Mouse (Mus musculus) layer of hippocampus, adult 2 months (tissue): ENCODE measurements around the gene Zeb2. TPM values are rescaled to one million over a fixed set of nuclear protein-coding genes. Genes with fewer than 3 reads are reported as not detected.

Source experiments
- DNase-seq, 2 experiments: peaks; one replicate each; pipeline ENCODE4 v3.0.0; 2022; ENCODE audit warnings: low spot score in 2 of 2
- H3K27ac ChIP-seq: fragments of 200-600 bp; 2 replicates; pipeline ENCODE4 v1.8.1; 2022
- H3K4me3 ChIP-seq: fragments of 200-600 bp; 2 replicates; pipeline ENCODE4 v1.8.1; 2022; ENCODE audit warnings: mild to moderate bottlenecking
- CTCF ChIP-seq: fragments of 200-600 bp; conservative IDR thresholded peaks from 2 replicates; pipeline ENCODE4 v1.8.1; 2022; ENCODE audit warnings: antibody characterized with exemption, mild to moderate bottlenecking, moderate library complexity
- total RNA-seq, 2 experiments: library from RNA; stranded (reverse); gene quantifications; 2 replicates each; pipeline ENCODE4 v1.2.3; 2021

Zeb2 gene
- total RNA-seq, 2 experiments from 2014 or later: 430 to 443 TPM

DNA sequence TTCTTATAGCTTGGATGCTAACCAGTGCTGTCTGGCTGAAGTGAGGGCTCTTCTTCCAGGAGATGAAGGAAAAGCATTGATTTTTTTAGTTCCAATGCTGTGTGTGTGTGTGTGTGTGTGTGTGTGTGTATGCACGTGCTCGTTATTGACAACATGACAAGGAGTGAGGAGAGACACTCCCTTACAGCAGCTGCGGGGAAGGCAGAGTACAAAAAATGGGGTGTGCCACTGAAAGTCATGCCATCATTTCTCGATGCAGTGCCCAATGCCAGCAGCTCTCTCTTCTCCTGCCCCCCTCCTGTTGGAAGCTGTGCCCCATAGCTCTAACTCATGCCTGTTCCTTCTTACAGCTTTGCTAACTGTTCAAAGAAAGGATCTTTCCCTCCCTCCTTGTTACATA is 56.4 kb downstream of the Zeb2 start:
- no peak for TF ChIP-seq CTCF
- DNase-seq: no peak
- no peak overlapping the region for H3K4me3 ChIP-seq
- H3K27ac ChIP-seq: peak overlapping the region; percentile 86

DNA sequence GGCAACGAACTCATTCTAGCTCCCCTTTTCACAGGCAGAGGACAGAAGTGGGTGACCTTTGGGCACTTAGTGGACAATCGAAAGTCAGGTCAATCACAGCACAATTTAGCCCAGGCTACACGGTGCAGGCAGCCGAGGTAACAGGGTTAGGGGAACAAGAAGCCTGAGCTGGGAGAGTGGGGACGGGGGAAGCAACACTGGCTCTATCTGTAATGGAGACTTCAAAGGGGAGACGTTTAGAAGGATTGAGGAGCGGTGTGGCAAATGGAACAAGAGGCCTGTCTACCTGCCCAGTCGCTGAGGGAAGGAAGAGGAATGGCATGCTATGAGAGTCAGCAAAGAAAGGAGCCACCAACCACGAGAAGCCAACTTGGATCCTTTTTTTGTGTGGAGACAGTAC is 57.0 kb downstream of the Zeb2 start:
- Histone ChIP-seq H3K27ac (peak overlapping the region; percentile 86), H3K4me3 (no peak overlapping the region)
- no peak for DNase-seq
- TF ChIP-seq CTCF: no peak

DNA sequence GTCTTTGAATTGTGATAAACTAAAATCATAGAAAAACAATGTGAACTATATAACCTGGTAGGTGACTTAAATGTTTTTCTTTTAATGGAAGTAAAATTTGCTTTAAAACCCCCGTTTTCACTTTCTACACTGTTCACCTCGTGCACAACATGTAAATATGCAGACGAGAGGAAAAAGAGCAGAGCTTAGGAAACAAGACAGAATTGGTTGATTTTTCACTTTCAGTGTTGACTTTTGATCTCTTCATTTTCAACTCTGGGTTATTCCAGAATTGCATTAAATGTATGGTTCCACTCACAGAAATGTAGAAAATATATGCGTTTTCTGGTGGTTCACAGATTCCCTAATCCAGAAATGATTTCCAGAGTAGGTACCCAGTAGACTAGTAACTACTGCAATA is 57.6 kb downstream of the Zeb2 start:
- no peak for TF ChIP-seq CTCF
- H3K4me3 ChIP-seq: no peak overlapping the region
- H3K27ac ChIP-seq: peak overlapping the region; percentile 86
- DNase-seq: no peak

DNA sequence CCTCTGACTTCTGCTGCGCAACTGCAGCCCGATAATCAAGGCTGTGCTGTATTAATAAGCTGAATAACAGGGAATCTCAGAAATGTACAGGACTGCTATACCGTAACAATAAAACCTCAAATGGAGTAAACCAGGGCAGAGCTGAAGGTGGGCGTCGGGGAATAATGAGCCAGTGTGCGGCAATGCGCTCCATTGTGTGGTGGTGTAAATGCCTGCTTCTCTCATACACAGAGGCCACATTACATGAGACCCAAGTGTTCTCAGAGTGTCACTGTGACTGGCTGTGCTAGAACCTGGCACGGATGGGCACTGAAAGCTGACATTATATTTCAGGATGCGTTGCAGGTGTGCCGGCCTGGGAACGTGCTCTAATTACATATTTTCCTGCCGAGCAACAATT is 58.2 kb downstream of the Zeb2 start:
- Histone ChIP-seq H3K4me3 (no peak overlapping the region; the same call in 1 of the 2 replicates), H3K27ac (peak overlapping the region; percentile 86)
- no peak for TF ChIP-seq CTCF
- no peak for DNase-seq

DNA sequence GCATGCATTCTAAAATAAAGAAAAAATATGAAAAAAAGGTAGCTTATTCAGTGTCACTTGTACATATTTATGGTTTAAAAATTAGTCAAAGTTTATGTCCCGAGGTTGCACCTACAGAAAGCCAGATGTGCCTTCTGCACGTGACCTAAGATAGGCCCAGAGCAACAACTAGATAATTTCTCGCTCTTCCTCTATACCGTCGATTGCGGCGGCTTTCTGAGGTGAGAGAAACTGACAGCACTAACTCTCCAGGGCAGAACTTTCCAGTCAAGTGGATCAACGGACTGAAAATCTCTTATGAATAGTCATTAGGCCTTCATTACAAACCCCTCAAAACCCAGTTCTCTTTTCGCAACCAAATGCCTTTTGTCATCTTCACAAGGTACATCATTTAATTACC is 59.0 kb downstream of the Zeb2 start:
- Histone ChIP-seq H3K27ac (peak overlapping the region; percentile 86), H3K4me3 (no peak overlapping the region)
- TF ChIP-seq CTCF: no peak
- DNase-seq: no peak

DNA sequence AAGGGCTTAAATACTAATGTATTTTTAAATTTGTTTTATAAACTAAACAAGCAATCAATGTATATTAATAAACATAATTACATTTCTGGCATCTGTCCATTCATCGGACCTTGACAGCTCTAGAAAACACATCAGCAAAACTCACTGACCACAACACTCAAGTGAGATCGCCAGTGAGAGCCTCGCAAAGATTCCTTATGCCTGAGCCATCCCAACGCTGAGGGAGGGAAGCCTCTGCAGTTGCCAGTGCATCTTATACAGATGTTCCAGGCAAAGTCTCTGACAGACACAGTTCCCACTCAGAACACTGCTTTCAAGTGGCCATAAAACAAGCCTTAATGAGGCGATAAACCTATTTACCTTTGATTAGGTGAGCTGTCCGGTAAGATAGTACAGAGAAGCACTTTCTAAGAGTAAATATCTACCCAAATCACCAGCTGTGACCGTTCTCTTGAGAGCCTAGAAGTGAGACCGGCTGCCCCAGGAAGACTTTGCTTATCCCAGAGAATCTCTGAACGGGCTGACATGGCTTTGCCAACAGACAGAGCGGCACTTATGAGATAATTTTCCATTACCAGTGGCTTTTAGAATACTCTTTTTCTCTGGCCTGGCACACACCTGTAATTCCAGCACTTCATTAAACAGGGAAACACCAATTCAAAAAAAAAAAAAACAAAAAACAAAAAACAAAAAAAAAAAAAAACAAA is 60.2 kb downstream of the Zeb2 start:
- Histone ChIP-seq H3K4me3 (no peak overlapping the region), H3K27ac (peak overlapping the region; percentile 86)
- TF ChIP-seq CTCF: no peak
- DNase-seq: no peak

DNA sequence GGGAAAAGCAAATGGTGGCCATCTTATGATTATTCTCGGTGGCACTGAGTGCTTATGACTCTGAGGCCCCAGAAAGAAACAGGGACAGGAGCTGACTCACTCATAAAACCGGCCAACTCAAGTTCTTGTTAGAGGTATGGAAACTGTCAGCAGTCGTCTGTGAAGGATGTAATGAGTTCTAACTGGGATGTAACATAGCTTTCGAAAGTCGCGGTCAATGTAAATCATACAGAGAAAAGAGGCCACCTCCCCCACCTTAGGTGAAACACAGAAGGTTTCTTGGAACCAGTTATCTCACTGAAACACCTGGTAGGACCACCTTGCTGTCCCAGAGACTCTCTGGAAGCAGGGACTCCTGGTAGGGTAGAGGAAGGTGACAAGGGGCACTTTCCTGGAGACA is 61.3 kb downstream of the Zeb2 start:
- no peak for TF ChIP-seq CTCF
- peak overlapping the region; percentile 86 for H3K27ac ChIP-seq
- no peak for DNase-seq
- H3K4me3 ChIP-seq: no peak overlapping the region

DNA sequence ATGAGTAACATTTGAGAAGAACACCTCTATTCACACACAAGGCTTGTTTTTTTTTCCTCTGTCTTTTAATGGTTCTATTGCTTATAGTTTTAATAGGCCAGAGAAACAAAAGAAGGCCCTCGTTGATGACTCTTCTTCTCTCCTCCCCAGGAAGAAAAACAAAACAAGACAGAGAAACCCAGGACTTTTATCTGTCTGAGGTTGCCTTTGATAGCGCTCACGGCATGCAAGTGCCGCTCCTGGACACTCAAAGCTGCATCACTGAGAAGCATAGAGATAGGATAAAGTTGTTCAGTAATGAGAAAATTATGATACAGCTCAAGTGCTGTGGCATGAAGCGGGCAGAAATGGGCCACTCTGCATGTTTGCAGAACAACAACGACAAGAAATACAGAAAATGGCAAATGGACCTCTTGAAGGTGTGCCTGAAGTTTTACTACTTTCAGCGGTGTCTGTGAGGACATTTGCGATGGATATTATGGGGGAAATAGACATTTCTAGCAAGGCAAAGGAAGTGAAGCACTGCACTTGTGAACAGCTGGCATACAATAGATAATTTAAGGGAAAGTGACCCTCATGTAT is 62.1 kb downstream of the Zeb2 start:
- no peak for TF ChIP-seq CTCF
- no peak for DNase-seq
- Histone ChIP-seq H3K27ac (peak overlapping the region; percentile 86), H3K4me3 (no peak overlapping the region)

DNA sequence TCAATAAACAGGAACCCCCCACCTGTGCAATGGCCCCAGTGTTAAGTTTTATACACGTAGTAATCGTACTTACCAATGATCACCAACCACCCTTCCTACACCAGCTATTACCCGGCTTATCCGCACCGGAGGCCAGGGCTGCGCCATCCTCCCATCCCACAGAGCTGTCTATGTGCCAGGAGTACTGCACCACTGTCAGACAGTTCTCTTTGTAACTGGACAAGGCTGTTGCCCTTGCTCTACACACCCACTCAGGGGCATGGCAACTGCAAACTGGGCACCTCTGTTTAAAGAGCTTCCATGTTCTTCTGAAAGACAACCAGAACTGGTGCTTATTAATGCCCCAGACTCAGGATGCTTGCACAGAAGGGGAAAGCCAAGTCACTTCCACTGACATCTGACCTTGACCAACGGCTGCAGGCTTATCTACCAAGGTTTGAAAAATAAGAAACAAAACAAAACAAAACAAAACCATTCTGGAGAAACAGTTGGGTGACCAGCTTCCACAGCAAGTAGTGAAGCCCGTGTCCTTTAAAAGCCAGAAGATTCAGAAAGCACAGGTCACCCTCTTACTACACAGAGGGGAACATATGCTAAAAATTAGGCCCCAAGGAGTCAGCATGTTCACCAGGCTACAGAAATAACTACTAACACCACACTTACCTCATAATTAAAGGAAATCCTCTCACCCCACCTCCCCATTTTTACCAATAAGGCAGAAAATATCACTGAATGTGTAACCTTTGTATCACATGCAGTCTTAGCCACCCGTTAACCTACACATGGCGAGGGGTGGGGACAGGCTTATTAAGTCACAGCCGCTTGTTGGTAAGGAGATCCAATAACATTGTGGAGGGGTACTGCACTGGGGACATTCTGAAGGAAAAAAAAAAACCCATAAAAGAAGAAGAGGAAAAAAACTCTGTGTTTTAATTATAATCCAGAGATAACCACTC is 62.8 kb downstream of the Zeb2 start:
- TF ChIP-seq CTCF: no peak
- H3K27ac ChIP-seq: peak overlapping the region; percentile 86
- DNase-seq: no peak
- H3K4me3 ChIP-seq: no peak overlapping the region

DNA sequence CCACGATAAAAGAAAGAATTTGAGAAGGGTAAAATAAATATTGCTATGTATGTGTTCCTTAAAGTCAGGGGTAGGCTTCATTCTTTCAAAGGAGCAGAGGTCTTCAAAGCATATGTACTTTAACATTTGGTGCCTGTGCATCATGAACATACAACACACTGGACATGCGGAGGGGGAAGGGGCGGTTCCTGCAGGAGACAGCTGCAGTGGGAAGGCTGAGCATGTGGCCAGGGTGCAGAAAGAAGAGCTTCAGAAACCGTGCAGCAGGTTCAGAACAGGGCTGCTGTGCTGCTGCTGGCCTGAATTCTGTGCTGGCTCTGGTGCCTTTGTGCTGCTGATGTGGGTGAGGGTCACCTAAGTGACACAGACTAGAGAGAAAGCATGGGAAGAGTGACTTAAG is 64.6 kb downstream of the Zeb2 start:
- TF ChIP-seq CTCF: no peak
- H3K4me3 ChIP-seq: no peak overlapping the region
- H3K27ac ChIP-seq: peak overlapping the region; percentile 86
- no peak for DNase-seq

DNA sequence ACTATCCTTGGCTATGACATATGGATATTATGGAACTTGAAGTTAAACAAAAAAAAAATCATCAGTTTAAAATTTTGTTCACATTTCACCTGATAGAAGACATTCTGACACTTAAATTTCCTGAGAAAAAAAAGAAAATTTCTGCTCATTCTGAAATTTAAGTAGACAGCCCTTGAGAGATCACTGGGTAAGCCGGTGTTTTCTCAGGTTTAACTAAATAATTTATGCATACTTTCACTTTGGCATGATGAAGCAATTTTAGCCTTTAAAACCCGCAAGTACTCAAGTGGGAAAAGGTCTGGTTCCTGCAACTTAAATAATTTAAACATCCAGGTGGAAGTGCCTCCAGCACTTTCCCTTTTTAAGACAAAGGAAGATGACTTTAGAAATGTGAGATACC is 65.9 kb downstream of the Zeb2 start:
- DNase-seq: no peak
- no peak for TF ChIP-seq CTCF
- Histone ChIP-seq H3K4me3 (no peak overlapping the region), H3K27ac (peak overlapping the region; percentile 86)

DNA sequence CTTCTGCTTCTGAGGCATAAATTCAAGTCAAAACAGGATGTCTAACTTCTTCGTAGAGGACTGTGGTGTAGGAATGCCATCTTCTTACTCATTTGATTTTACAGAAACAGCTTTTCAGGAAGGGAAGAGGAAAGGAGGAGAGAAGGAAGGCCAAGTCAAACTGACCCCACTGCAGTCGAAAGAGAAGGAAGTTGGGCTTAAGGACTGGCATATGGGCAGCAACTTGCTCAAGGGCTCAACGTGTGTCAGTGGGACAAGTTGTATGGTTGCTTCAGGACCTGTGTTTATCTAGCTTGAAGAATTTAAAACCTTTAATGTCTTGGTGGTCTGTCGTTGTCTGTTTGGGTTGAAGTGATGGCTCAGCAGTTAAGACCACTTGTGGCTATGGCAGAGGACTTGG is 67.3 kb downstream of the Zeb2 start:
- DNase-seq: no peak
- no peak for TF ChIP-seq CTCF
- Histone ChIP-seq H3K27ac (peak overlapping the region; percentile 77), H3K4me3 (no peak overlapping the region)

DNA sequence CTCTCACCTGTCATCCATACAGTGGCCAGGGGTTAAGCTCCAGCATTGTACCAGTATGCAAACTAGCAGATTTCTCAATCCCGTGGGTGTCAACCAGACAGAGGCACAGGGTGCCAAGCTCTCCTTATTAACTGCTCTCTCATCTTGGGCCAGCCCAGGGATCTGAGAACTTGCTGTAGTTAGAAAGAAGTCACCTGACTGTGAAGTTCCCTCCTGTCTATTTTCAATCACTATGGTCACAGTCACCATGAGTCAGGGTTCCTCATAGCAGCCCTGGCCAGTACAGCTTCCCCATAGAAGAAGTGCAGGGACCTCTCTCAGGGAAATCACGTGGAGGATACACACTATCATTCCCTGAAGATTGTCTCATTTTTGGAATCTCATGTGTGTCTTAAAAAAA is 67.9 kb downstream of the Zeb2 start:
- Histone ChIP-seq H3K27ac (peak overlapping the region; percentile 77), H3K4me3 (no peak overlapping the region)
- no peak for DNase-seq
- no peak for TF ChIP-seq CTCF
